Mouse (Mus musculus): Measurements from ENCODE around the gene Kcnc3. TPM values are rescaled to one million over a fixed set of nuclear protein-coding genes. Genes with fewer than 3 reads are reported as not detected.
A peak's percentile ranks its signal among the peaks of the same experiment; 100 is the strongest.

The Kcnc3 gene
- not detected in 2 replicates for polyA plus RNA-seq (2014; fragmentation: Nextera tagmentation; extraction: Ambion mirVana)

- under 1% methylated on average over 76 of the region's 80 CpGs for WGBS
- Histone ChIP-seq H3K9ac (ENCODE audit: low read length) (peak within 1 kb of the TSS; percentile 44), H3K9me3 (ENCODE audit: control insufficient read depth, low read length) (no peaks in the 10 kb centered on the region), H3K27ac (replicated peaks in 1 of 2; ENCODE audit: control insufficient read depth in 1 of 2, insufficient read depth in 1 of 2, low read depth in 2 of 2, low read length in 2 of 2) (no peak within 1 kb of the TSS), H3K36me3 (ENCODE audit: control insufficient read depth, insufficient read depth, low read length) (no peaks in the 10 kb centered on the region), H3K27me3 (ENCODE audit: control insufficient read depth, insufficient read depth, low read length) (peaks cover 81% of the 10 kb centered on the region), H3K4me2 (ENCODE audit: low read length) (peak within 1 kb of the TSS; percentile 90), H3K4me1 (ENCODE audit: control insufficient read depth in 2 of 2, insufficient read depth in 2 of 2, low read length in 2 of 2) (peaks cover 5 to 23% of the 10 kb centered on the region in 2 experiments; a peak in 3 of 4 replicates), H3K4me3 (ENCODE audit: control insufficient read depth in 1 of 2, insufficient read depth in 1 of 2, low read depth in 1 of 2, low read length in 2 of 2) (peak within 1 kb of the TSS; percentile 43 to 53)
- peak; percentile 89 for ATAC-seq (ENCODE audit: insufficient number of reproducible peaks, insufficient read depth, low FRiP score, low read depth)
Measured at GRCm38 (mm10) chr7:44590402-44591347, at the start of gene Kcnc3. Gene Kcnc3, plus strand, starts transcription at chr7:44590664.

DNA sequence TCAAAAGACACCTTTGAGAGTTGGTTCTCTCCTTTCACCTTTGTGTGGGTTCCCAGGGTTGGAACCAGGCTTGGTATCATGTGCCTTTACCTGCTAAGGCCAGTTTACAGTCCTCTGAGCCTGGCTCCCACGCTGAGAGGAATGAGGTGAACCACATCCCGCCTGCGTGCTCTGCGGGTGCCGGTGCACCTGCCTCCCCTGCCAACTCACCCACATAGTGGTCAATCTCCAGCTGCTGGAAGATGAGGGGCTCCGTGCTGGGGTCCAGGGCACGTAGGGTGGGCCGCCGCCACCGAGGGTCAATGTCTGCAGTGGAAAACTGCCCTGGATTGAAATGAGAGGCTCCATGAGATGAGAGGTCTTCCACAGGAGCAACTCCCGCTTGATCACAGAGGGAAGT lies 47.9 kb upstream of the Kcnc3 start:
- H3K9ac ChIP-seq (ENCODE audit: low read length), result no peak overlapping the region
- peaks cover 57% of the 10 kb centered on the region for H3K36me3 ChIP-seq (ENCODE audit: control insufficient read depth, insufficient read depth, low read length)
- peaks cover 3% of the 10 kb centered on the region in 2 experiments; a peak in 2 of 4 replicates for H3K4me1 ChIP-seq (ENCODE audit: control insufficient read depth in 2 of 2, insufficient read depth in 2 of 2, low read length in 2 of 2)
- no peak overlapping the region for H3K4me3 ChIP-seq (ENCODE audit: control insufficient read depth in 1 of 2, insufficient read depth in 1 of 2, low read depth in 1 of 2, low read length in 2 of 2)
- ATAC-seq (ENCODE audit: insufficient number of reproducible peaks, insufficient read depth, low FRiP score, low read depth), result no peak
- no peaks in the 10 kb centered on the region for H3K9me3 ChIP-seq (ENCODE audit: control insufficient read depth, low read length)
- H3K4me2 ChIP-seq (ENCODE audit: low read length), result no peak overlapping the region
- H3K27ac ChIP-seq (replicated peaks in 1 of 2; ENCODE audit: control insufficient read depth in 1 of 2, insufficient read depth in 1 of 2, low read depth in 2 of 2, low read length in 2 of 2), result no peak overlapping the region
- 93% methylated on average over 11 of the region's 11 CpGs for WGBS
- H3K27me3 ChIP-seq (ENCODE audit: control insufficient read depth, insufficient read depth, low read length), result no peaks in the 10 kb centered on the region

DNA sequence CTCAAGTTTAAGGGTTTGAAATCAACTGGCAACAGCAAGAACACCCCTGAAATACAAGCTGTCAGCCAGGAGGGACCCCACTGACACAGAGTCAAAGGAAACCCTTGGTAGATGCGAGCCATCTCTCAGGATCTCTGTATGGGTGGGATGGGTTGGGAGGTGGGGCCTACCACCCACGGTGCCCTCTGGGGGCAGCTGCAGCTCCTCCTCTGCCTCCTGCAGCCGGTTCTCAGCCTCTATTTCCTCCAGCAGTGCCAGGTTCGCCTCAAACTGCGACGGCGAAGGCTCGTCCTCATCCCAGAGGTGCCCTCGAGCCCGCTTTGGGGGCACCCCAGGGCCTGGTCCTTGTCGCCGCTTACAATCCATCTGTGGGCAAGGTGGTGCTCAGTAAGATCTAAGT lies 47.4 kb upstream of the Kcnc3 start:
- Histone ChIP-seq H3K9ac (ENCODE audit: low read length) (no peak overlapping the region), H3K36me3 (ENCODE audit: control insufficient read depth, insufficient read depth, low read length) (peaks cover 52% of the 10 kb centered on the region), H3K4me2 (ENCODE audit: low read length) (no peak overlapping the region), H3K4me3 (ENCODE audit: control insufficient read depth in 1 of 2, insufficient read depth in 1 of 2, low read depth in 1 of 2, low read length in 2 of 2) (no peak overlapping the region), H3K27ac (replicated peaks in 1 of 2; ENCODE audit: control insufficient read depth in 1 of 2, insufficient read depth in 1 of 2, low read depth in 2 of 2, low read length in 2 of 2) (no peak overlapping the region), H3K27me3 (ENCODE audit: control insufficient read depth, insufficient read depth, low read length) (no peaks in the 10 kb centered on the region), H3K4me1 (ENCODE audit: control insufficient read depth in 2 of 2, insufficient read depth in 2 of 2, low read length in 2 of 2) (peaks cover 8% of the 10 kb centered on the region in 2 experiments; a peak in 2 of 4 replicates), H3K9me3 (ENCODE audit: control insufficient read depth, low read length) (no peaks in the 10 kb centered on the region)
- no peak for ATAC-seq (ENCODE audit: insufficient number of reproducible peaks, insufficient read depth, low FRiP score, low read depth)
- WGBS, result 76% methylated on average over 12 of the region's 12 CpGs

DNA sequence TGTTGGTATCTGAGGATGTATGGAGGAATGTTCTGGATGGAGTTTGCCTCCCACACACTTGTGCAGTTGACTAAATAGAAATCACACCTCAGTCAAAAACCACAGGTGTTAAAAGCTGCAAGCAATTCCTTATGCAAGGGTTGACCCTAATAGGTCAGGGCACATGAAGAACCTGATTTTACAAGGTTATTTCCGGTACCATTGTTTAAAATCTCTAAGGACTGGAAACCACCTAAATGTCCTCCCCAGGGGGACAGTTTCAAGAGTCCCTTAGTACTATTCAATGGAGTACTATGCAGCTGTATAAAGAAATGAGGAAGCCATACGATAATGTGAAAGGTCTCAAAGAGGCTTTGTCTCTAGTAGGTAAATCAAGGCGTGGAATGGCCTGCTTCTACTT lies 44.2 kb upstream of the Kcnc3 start:
- no peak overlapping the region for H3K4me3 ChIP-seq (ENCODE audit: control insufficient read depth in 1 of 2, insufficient read depth in 1 of 2, low read depth in 1 of 2, low read length in 2 of 2)
- no peak for ATAC-seq (ENCODE audit: insufficient number of reproducible peaks, insufficient read depth, low FRiP score, low read depth)
- H3K27ac ChIP-seq (replicated peaks in 1 of 2; ENCODE audit: control insufficient read depth in 1 of 2, insufficient read depth in 1 of 2, low read depth in 2 of 2, low read length in 2 of 2), result no peak overlapping the region
- H3K27me3 ChIP-seq (ENCODE audit: control insufficient read depth, insufficient read depth, low read length), result no peaks in the 10 kb centered on the region
- peaks cover 40% of the 10 kb centered on the region for H3K36me3 ChIP-seq (ENCODE audit: control insufficient read depth, insufficient read depth, low read length)
- H3K9me3 ChIP-seq (ENCODE audit: control insufficient read depth, low read length), result no peaks in the 10 kb centered on the region
- no peak overlapping the region for H3K4me2 ChIP-seq (ENCODE audit: low read length)
- WGBS, result 98% methylated on average over 3 of the region's 3 CpGs
- peaks cover 8 to 10% of the 10 kb centered on the region in 2 experiments; a peak in 2 of 4 replicates for H3K4me1 ChIP-seq (ENCODE audit: control insufficient read depth in 2 of 2, insufficient read depth in 2 of 2, low read length in 2 of 2)
- H3K9ac ChIP-seq (ENCODE audit: low read length), result no peak overlapping the region

GRCm38 (mm10) chr7:44547041-44547440 lies 43.4 kb upstream of the Kcnc3 start:
- Histone ChIP-seq H3K9ac (ENCODE audit: low read length) (peak overlapping the region; percentile 79), H3K36me3 (ENCODE audit: control insufficient read depth, insufficient read depth, low read length) (peaks cover 40% of the 10 kb centered on the region), H3K27ac (replicated peaks in 1 of 2; ENCODE audit: control insufficient read depth in 1 of 2, insufficient read depth in 1 of 2, low read depth in 2 of 2, low read length in 2 of 2) (no peak overlapping the region), H3K4me2 (ENCODE audit: low read length) (peak overlapping the region; percentile 92), H3K4me3 (ENCODE audit: control insufficient read depth in 1 of 2, insufficient read depth in 1 of 2, low read depth in 1 of 2, low read length in 2 of 2) (no peak overlapping the region), H3K9me3 (ENCODE audit: control insufficient read depth, low read length) (no peaks in the 10 kb centered on the region), H3K27me3 (ENCODE audit: control insufficient read depth, insufficient read depth, low read length) (no peaks in the 10 kb centered on the region), H3K4me1 (ENCODE audit: control insufficient read depth in 2 of 2, insufficient read depth in 2 of 2, low read length in 2 of 2) (peaks cover 8 to 10% of the 10 kb centered on the region in 2 experiments; a peak in 2 of 4 replicates)
- ATAC-seq (ENCODE audit: insufficient number of reproducible peaks, insufficient read depth, low FRiP score, low read depth), result no peak
- WGBS, result 95% methylated on average over 13 of the region's 13 CpGs

DNA sequence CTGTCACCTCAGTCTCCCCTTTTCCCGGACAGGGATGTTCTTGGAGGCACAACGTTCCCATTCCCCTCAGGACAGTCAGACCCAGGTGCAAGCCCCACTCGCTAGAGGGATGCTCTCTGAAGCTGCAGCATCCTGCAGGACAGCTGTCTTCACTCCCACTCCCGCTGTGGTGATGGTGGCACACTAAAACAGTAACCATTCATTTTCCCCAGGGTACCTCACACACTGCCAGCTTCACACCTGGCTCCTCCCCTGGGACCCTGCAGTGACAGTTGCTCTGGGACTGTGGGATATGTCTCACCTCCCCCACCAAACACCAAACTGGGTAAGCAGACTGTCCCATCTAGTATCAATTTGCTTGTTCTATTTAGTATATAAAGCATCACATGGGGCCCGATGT lies 42.7 kb upstream of the Kcnc3 start:
- WGBS, result 22% methylated on average over 5 of the region's 5 CpGs
- H3K9me3 ChIP-seq (ENCODE audit: control insufficient read depth, low read length), result no peaks in the 10 kb centered on the region
- no peak for ATAC-seq (ENCODE audit: insufficient number of reproducible peaks, insufficient read depth, low FRiP score, low read depth)
- peak overlapping the region; percentile 92 for H3K4me2 ChIP-seq (ENCODE audit: low read length)
- H3K36me3 ChIP-seq (ENCODE audit: control insufficient read depth, insufficient read depth, low read length), result peaks cover 38% of the 10 kb centered on the region
- H3K27me3 ChIP-seq (ENCODE audit: control insufficient read depth, insufficient read depth, low read length), result no peaks in the 10 kb centered on the region
- H3K4me3 ChIP-seq (ENCODE audit: control insufficient read depth in 1 of 2, insufficient read depth in 1 of 2, low read depth in 1 of 2, low read length in 2 of 2), result peak overlapping the region; percentile 66 to 70
- H3K27ac ChIP-seq (replicated peaks in 1 of 2; ENCODE audit: control insufficient read depth in 1 of 2, insufficient read depth in 1 of 2, low read depth in 2 of 2, low read length in 2 of 2), result no peak overlapping the region
- H3K4me1 ChIP-seq (ENCODE audit: control insufficient read depth in 2 of 2, insufficient read depth in 2 of 2, low read length in 2 of 2), result peaks cover 8 to 11% of the 10 kb centered on the region in 2 experiments; a peak in 3 of 4 replicates
- H3K9ac ChIP-seq (ENCODE audit: low read length), result peak overlapping the region; percentile 79

DNA sequence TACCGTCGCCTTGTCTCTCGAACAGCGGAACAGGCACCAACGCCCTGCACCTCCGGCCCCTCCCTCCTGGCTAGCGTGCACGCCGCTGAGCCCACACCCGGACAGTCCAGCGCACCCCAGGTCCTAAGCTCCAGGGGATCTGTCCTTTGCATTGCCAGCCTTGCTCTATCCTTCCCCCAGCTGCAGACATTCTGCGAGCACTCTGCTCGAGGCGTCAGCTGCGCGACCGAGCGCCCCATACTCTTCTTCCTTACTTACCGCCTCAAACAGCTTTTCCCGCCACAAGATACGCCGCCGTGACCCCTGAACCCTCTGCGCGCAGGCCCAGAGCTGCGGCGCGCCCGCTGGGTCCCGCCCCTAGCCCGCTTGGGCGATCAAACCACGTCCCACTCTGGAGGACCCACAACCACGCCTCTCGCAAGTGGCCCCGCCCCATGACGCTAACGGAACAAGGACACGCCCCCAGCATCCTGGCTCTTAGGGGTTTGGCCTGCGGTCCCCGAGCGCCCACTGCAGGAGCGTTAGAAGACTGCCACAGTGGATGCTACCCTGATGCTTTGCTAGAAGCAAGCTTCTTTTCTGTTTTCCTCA lies 41.9 kb upstream of the Kcnc3 start, which contains the start of gene Pold1:
Pold1 (minus strand) TSS at position 353 of the 591 bp plus-strand sequence.
- Histone ChIP-seq H3K27me3 (ENCODE audit: control insufficient read depth, insufficient read depth, low read length) (no peaks in the 10 kb centered on the region), H3K36me3 (ENCODE audit: control insufficient read depth, insufficient read depth, low read length) (peaks cover 32% of the 10 kb centered on the region), H3K4me2 (ENCODE audit: low read length) (peak within 1 kb of the TSS; percentile 92), H3K4me1 (ENCODE audit: control insufficient read depth in 2 of 2, insufficient read depth in 2 of 2, low read length in 2 of 2) (peaks cover 11 to 18% of the 10 kb centered on the region in 2 experiments; a peak in 3 of 4 replicates), H3K9me3 (ENCODE audit: control insufficient read depth, low read length) (no peaks in the 10 kb centered on the region), H3K27ac (replicated peaks in 1 of 2; ENCODE audit: control insufficient read depth in 1 of 2, insufficient read depth in 1 of 2, low read depth in 2 of 2, low read length in 2 of 2) (peak within 1 kb of the TSS; percentile 35 to 66; a peak in 3 of 4 replicates), H3K4me3 (ENCODE audit: control insufficient read depth in 1 of 2, insufficient read depth in 1 of 2, low read depth in 1 of 2, low read length in 2 of 2) (peak within 1 kb of the TSS; percentile 66 to 70), H3K9ac (ENCODE audit: low read length) (peak within 1 kb of the TSS; percentile 79)
- WGBS, result under 1% methylated on average over 43 of the region's 43 CpGs
- ATAC-seq (ENCODE audit: insufficient number of reproducible peaks, insufficient read depth, low FRiP score, low read depth), result peak; percentile 96
